Mouse (Mus musculus) CD4-positive helper T cell, adult 2 months (primary cell): ENCODE measurements at regions not wholly inside any gene's neighbourhood (a gene's known extent, or its start where the extent isn't known, plus 50 kb on each side); places are given as distances from the start of the nearest gene placed in this dataset.

Source experiments
- DNase-seq: peaks from one replicate; pipeline ENCODE4 v3.0.0-alpha.2; 2012; ENCODE audit warnings: low read depth, missing footprints, low spot score

- peak; percentile 55 for DNase-seq
Observed at GRCm38 (mm10) chr12:80017376-80017929, 95.4 kb downstream of the Zfp36l1 start.

DNA sequence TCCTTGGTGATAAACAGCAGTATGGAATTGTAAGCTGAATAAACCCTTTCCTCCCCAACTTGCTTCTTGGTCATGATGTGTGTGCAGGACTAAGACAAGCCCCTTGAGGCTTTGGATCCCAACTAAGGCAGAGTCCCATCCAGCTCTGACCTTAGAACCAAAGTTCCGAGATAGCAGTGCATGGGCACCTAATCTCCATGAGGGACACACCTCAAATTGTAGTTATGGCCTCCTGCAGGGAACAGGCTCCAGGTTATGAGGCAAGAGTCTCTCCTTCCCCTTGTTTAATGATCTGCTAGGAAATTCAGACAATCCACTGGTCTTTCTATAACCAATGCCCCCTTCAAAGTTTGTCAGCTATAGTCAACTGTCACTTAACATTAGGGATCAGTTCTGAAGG lies 96.9 kb downstream of the Zfp36l1 start:
- no peak for DNase-seq

DNA sequence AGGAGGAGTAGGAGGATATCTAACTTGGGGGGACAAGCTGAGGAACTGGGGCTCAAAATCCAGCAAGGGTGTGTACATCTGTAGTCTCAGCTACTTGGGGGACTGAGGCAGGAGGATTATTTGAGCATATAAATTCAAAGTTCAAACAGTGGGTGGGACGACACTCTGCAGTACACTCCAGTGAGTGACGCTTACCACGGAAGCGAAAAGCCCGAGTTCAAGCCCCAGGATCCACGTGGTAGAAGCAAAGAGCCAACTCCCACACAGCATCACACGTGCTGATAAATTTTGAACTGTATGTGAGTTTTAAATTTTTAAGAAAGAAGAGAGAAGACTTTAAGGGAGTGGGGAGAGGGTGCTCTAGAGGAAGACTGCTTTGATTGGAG lies 98.2 kb downstream of the Zfp36l1 start:
- no peak for DNase-seq

DNA sequence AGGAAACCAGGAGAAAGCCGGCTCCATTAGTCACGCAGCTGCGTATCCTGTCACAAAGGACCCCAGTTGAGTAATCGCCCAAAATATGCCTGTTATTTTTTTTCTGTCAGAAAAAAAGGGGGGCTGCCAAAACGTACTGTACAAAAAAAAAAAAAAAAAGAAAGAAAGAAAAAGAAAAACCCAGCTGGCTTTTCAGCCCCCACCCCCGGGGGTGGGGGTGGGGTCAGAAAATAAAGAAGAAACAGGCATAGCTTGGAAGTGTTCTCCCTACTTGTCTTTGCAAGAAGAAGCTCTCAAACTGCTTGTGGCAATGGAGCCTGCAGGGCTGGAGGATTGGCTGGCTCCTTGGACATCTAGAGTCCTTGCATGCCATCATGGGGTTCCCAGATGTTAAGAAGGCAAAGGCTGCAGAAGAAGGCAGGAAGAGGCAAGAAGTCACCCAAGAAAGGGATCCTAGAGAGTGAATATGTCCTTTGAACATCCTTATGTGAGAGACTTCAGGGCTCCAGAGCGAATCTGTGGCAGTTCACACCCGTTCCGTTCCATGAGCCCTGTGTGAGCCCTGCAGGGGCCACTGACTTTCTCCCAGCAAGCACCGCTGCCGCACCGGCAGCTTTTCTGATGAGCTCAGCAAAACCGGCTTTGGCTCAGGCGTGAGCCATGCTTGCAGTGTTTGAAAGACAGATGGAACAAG lies 98.8 kb downstream of the Zfp36l1 start:
- DNase-seq = peak; percentile 66

DNA sequence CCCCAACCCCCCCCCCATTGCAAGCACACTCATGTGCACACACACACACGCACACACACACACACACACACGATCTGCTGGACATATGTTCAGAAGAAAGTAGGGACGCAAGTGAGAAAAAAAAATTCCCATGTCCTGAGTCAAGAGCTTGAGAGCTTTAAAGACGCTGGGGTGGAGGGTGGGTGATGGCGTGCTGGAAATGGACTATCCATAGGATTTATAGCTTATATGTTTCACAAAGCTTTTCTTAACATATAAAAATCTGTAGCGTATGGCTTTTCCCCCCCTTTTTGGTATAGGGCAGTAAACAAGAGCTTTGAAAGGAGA lies 99.3 kb downstream of the Zfp36l1 start:
- DNase-seq = no peak

- DNase-seq = no peak
Observed at GRCm38 (mm10) chr12:80011916-80012315, 100.9 kb downstream of the Zfp36l1 start.

- no peak for DNase-seq
Observed at GRCm38 (mm10) chr12:80010947-80011346, 101.9 kb downstream of the Zfp36l1 start.

- DNase-seq = no peak
Observed at GRCm38 (mm10) chr12:80010220-80010619, 102.6 kb downstream of the Zfp36l1 start.

DNA sequence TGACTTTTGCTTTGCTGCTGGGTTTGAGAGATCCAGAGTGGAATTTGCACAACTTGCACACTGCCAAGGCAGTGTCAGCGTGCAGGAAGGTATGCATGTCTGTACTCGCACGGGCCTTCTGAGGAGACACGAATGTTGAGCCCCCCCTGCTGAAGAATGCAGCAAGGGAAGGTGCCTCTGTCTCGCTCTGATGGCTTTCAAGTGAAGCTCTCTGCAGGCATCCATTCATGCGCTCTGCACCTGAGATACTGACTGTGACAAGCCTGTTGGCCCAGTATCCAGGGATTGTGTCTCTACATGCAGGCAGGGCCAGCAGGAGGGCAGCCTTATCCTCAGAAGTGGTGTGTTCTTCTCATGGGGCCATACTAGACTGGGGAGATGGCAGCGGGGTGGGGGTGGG lies 105.0 kb downstream of the Zfp36l1 start:
- no peak for DNase-seq

GRCm38 (mm10) chr12:80005227-80005919 lies 107.4 kb downstream of the Zfp36l1 start:
- DNase-seq = no peak

DNA sequence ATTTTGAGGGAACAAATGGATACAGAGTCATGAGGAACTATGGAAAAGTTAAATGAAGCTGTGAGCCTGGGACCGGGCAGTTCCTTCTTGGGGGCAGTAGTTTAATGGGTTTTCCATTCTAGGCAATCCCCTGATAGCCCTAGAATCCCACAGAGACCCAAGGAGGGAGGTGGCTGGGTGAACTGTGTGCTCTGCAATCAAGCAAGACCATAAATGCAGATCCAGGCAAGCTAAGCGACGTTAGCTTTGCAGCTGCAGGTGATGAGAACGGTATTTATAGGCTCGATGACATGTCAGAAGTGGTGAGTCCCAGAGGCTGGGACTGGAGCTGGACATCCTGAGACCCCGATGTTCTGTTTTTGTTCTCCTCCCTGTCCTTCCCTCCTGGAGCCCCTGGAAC lies 108.2 kb downstream of the Zfp36l1 start:
- DNase-seq = no peak

DNA sequence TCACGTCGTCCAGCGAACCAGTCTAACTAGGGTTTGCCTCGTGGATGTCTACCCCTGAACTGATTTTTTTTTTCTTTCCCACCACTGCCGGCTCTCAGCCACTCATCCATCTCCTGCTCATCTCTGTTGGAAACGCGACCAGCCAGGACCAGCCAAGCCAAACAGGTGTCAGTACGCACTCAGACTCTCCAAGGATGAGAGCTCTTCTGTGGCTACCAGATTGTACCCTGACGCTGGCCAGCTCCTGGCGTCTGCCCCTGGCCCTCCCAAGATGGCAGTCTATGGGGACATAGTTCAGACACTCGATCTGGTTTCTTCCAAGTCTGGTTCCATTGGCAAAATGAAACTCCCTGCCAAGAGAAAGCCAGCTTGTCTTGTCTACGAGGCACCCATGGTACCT lies 109.3 kb downstream of the Zfp36l1 start:
- DNase-seq = no peak

DNA sequence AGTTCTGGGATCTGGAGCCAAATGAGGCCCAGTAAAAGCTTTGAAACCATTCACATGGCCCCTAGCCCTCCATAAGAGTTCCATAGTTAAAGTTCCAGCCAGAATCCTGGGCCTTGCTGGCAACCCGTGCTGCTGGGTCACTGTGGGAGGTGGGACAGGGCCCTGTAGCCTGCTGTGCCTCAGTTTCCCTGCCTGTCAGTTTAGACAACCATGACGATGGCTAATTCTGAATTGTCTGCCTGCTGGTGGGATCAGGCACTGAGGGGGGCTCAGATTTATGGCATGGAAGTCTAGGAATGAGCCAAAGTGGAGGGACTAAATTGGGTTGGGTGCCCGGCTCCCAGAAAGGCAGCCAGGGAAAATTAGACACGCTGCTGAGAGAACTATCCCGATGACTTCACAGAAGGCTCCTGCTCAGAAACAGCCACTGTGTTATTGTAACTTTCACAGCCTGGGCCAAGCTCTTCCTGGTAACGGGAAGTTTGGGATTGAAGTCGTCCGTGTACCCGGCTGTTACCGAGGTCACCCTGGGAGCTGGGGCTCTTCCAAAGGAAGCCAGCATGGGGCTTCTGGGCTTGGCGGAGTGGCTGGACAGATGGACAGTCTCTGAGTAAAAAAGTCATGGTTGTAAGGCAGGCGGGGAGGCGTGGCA lies 110.2 kb downstream of the Zfp36l1 start:
- no peak for DNase-seq

GRCm38 (mm10) chr12:80001794-80002193 lies 111.0 kb downstream of the Zfp36l1 start:
- DNase-seq = no peak

- no peak for DNase-seq
Observed at GRCm38 (mm10) chr12:79999868-80000370, 112.9 kb downstream of the Zfp36l1 start.

DNA sequence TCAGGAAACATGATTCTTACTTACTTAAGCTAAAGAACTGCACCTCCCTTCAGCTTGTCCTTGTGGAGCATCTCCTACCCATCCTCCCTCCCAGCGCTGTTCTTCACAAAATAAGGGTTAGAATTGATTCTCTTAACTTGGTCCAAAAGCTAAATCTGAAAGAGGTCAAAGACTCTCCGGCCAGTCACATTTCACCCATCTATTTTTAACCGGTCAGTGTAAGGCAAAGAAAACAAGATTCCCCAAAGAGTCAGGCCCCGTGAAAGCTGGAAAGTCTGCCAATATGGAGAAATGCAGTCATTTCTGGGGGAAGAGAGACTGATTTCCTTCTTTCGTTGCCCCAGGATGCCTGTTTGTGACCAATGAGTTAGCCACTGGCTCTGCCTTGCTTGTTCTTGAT lies 114.0 kb downstream of the Zfp36l1 start:
- no peak for DNase-seq

- DNase-seq = no peak
Observed at GRCm38 (mm10) chr12:79998339-79998738, 114.5 kb downstream of the Zfp36l1 start.

- DNase-seq = no peak
Observed at GRCm38 (mm10) chr12:79997201-79997600, 115.6 kb downstream of the Zfp36l1 start.

GRCm38 (mm10) chr12:79995521-79996094 lies 117.2 kb downstream of the Zfp36l1 start:
- DNase-seq = no peak

- no peak for DNase-seq
Observed at GRCm38 (mm10) chr12:79993821-79994571, 118.8 kb downstream of the Zfp36l1 start.

DNA sequence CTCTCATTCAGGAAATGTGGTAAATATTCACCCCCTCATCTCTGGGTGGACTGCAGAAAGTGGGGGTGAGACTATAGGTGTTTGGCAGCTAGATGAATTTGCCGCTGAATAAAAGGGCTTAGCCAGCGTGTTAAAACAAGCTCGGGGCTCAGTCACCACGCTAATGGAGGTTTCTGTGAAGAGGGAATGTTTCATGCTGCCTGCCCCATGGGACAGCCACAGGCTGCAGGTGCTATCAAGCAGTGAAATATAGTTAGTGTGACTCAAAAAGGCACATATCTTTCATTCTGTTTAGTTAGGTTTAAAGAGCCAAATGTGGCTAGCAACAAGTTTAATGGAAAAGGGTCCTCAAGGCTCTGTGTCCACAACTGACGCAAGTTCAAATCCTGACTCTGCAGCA lies 121.5 kb downstream of the Zfp36l1 start:
- no peak for DNase-seq
